Mouse (Mus musculus) frontal cortex, adult (tissue): Measurements from ENCODE around the gene Sowahb.
"Not testable (repeated sequence)": the region's sequence is repeated elsewhere in the genome, so short reads cannot be mapped to it uniquely, and the experiment has no call there.

ENCODE experiments used
- ATAC-seq: cut with Nextera tagmentation; 2 replicates; pipeline ENCODE4 v1.9.2; 2017; ENCODE audit warnings: mild to moderate bottlenecking, moderate library complexity, mixed read lengths; ENCODE audit not compliant: low TSS enrichment

The Sowahb gene

DNA sequence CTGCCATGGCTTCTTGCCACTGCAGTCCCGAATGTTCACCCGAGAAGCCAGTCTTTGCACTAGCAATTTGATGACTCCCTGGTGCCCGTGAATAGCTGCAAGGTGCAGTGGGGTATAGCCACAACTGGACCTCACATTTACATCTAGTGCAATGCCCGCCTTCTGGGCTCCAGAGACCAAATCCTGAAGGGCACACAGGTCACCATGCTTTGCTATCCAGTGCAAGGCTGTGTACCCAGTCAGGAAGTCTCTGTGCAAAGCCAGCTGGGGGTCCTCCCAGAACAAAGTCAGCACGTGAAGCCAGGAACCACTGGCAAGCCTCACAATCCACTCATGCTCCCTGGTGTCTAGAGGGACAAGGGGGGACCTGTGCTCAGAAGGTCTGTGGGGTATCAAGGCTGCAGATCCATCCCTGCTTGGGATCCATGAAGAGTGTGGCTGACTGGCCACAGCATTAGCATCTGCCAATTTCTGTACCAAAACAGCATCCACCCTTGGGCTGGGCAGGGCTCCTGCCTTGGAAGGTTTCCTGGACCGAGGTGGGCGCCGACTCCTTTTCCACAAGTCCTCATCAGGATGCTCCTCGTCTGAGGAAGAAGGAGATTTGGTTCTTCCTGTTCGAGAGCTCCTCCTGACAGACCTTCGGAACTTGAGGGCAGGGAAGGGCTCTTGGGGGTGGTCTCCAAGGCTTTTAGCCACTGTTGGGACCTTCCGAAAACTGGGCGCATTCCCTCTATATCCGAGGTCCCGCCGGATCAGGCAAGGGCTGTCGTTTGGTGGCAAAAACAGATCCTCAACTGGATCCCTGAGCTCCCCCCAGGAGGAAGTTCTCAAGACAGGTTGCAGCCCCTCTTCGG lies 1.8 kb downstream of the Sowahb start:
- no peak for ATAC-seq

DNA sequence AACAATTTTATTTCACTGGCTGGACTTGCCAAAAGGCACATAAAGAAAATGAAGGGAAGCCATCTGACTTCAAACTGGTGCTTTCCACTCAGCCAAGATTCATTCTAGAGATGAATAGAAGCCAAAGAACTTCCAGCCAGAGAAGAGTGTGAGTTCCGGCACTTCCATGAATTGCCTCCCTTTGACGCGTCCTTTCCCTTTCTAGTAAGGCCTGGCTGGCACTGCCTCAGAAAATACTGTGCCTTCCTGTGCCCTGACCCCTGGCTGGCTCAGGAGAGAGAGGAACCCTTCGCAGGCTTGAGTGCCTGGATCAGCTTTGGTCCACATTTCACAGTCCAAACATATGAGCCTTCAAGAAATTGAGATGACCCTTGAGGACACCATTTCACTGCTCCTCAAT lies 2.8 kb downstream of the Sowahb start:
- ATAC-seq = peak; percentile 10; the same call in 1 of the 2 replicates

DNA sequence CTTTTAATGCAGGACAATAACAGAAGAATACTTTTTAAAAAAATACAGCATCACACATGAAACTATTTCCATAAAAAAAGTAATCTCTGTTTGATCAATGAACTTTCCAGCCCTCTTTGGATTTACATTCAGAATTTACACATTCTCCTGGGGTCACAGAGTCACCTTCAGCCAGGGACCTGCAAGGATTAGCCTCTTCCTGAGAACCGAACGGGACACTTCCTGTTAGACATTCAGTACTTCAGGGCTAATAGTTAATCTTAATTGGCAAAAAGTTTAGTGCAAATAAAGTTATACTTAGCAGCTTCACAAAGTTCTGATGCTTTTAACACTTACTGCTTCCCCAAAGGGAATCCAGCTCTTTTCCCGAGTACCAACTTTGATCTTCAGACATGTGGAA lies 3.5 kb downstream of the Sowahb start:
- ATAC-seq = no peak

GRCm38 (mm10) chr5:93040095-93040494 lies 4.7 kb downstream of the Sowahb start:
- no peak for ATAC-seq

DNA sequence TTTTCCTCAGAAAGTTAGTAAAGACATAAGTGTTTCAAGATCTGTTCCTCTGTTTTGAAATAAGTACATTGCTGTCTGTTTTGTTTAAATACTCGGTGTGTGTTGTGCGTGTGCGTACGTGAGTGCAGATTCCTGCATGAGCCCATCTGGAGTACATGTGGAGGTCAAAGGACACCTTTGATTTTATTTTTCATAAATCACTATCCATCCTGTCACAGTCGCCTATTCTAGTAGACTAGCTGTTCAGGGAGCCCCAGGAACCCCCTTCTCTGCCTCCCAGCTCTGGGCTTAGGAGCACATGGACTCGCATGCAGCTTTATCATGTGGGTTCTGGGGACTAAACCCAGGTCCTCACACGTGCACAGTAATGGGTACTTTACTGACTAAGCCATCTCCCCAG lies 8.6 kb downstream of the Sowahb start:
- no peak for ATAC-seq

DNA sequence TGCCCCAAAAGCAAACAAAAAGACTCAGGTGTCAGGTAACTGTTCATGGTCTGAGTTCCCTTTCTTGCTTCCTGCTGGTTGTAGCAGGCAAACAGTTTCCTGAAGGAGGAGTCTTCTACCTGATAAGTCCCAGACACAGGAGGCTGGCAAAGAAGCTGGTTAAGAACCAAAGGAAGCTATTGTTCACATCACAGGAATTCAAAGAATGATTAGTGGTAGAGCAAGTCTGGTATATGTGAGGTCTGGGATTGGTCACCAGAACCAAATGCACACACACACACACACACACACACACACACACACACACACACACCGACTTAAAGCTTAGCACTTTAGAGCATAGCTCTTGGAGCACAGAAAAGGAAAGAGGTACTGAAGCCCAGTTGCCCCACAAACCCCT lies 9.5 kb downstream of the Sowahb start:
- no peak for ATAC-seq

DNA sequence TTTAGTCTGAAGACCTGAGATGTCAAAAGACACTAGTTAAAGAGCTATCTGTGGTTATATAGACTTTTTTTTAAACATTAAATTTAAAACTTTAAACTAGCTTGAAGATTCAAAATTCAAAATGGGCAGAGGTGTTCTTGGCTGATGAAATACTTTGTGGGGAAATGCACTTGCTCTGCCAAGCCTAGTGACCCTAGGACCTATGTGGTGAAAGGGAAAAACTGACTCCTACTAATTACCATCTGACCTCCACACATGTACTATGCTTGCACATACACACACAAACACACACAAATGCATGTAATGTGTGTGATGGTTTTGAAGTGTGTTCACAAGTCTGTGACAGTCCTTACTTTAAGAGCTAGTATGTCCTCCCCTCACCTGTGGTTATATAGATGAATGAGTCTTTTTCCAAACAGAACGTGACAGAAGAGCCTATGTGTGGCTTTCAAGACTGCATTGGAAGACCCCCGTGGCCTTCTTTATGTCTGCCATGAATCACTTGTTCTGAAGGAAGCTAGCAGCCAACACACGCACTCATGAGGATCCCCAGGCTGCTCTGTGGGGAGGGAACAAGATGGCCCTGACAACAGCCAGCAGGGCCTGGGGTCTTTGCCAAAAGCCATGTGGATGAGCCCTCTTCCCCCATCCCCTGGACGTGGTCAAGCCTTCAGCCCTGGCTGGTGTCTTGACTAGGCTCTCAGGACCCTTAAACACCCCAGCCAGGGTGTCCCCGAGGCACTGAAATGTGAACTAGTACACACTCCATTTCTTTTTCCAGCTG lies 11.5 kb downstream of the Sowahb start:
- ATAC-seq = no peak

DNA sequence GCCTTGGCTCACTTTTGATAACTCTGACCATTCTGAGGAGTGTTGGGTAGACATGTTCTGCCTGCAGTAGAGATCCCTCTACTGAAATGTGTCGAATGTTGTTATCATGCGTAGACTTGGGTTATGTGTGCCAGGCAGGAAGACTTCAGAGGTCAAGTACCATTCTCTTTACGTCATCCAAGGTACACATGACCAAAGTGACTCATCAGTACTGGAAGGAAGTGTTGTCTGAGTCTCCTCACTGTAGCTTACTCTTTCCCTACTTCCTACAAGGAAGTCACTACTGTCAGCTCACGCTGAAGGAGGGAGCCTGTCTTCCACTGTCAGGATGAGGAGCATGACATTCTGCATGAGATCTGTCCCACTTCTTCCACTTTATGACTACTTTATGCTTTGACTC lies 12.2 kb downstream of the Sowahb start:
- no peak for ATAC-seq

DNA sequence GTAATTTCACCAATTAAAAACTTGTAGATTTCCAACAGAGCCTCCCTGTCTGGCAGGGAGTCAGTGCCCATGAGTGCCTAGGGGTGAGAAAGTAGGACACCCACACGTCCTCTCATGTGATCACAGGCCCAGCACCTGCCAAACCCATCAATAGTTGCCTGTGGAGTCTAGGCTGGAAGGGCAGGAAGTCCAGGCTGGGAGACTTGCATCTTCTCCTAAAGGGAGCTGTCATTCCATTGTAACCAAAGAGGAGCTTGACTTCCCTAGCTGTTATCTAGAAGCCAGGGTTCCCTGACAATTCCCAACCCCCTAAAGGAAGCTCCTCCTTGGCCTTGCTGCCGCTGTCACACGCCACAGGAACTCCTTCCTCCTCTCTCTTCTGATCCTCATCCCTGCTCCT lies 14.0 kb downstream of the Sowahb start:
- no peak for ATAC-seq

DNA sequence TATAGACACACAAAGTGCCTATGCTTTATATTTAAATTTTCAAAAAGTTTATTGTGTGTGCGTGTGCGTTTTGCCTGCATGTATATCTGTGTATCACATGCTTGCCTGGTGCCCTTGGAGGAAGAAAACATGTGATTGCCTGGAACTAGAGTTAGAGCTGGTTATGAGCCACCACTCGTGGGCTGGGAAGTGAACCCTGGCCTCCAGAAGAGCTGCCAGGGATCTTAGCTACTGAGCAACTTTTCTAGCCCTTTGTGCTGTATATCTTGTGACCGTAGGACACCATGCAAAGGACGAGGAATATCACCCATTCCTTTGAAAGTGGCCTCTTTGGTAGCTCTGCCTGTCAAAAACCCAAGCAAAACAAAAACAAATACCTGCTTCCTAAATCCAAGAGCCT lies 14.4 kb downstream of the Sowahb start:
- ATAC-seq = no peak

- no peak; the same call in 1 of the 2 replicates for ATAC-seq
These were observed 17.6 kb downstream of the Sowahb start for GRCm38 (mm10) chr5:93027120-93027675.

DNA sequence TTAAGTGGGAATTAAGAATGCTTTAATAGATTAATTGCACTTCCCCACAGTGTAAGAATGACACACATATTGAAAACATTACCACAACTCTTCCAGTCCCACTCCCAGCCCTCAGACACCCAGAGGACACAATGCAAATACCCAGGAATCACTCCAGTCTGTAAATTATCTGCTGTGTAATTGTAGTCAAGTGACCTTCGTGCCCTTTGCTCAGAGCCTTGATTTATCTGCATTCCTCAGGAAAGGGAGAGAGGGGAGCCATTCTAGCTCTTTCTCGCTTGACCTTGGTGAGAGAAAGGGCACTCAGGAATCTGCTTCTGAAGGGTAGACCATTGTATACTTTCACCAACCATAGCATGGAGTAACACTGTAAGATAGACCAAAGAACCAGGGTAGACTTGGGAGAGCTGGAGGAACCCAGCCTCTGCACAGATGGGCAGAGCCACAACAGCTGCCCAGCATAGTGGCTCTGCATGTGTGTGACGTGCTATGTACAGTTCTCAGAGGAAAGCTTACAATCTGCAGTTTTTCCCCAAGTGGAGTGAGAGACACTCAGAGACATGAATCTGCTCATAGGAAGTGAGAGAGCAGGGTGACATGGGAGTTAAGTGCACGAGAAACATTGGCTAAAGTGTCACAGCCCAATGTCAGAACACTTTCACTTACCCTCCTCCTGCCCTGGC lies 18.2 kb downstream of the Sowahb start:
- ATAC-seq = peak; percentile 28

- peak; percentile 66 for ATAC-seq
These were observed 20.0 kb downstream of the Sowahb start for GRCm38 (mm10) chr5:93024754-93025280.

GRCm38 (mm10) chr5:93022126-93022797 lies 22.6 kb downstream of the Sowahb start:
- ATAC-seq = no peak

GRCm38 (mm10) chr5:93020024-93020666 lies 24.7 kb downstream of the Sowahb start:
- ATAC-seq = peak; percentile 45; the same call in 1 of the 2 replicates

GRCm38 (mm10) chr5:93019207-93019606 lies 25.6 kb downstream of the Sowahb start:
- ATAC-seq = not testable (repeated sequence)

GRCm38 (mm10) chr5:93017678-93018077 lies 27.1 kb downstream of the Sowahb start:
- ATAC-seq = no peak

GRCm38 (mm10) chr5:93008256-93008655 lies 36.6 kb downstream of the Sowahb start:
- ATAC-seq = no peak

GRCm38 (mm10) chr5:93005815-93006341 lies 38.9 kb downstream of the Sowahb start:
- ATAC-seq = peak; percentile 77

DNA sequence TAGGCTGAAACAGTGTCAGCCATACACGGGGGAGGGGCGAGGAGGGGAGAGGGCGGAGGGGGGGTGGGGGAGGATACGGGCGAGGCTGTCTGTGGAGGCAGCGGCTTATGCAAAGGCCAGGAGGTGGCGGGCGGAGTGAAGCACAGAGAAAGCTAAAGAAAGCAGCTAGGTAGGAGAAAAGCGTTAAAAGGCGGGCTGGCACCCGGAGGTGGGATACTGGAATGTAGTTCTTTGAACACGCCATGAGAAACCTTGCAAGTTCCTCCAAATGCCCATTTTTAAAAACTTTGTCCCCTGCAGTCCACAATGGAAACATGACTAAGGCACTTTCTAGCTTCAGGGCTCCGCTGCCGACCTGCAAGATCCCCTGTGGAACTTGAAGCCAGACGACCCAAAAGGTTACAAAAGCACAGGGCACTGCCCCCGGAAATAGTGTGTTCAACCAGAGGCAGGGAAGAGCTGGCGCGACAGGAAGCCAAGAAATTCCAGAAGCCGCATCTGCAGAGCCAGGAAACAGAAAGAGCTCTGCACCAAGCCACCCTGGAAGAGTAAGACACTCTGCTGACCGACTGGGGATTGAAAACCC lies 39.5 kb downstream of the Sowahb start:
- ATAC-seq = peak; percentile 28
